Mouse (Mus musculus): Measurements from ENCODE around the gene Tgif1.

The Tgif1 gene

GRCm38 (mm10) chr17:70865060-70865604 lies 11.8 kb upstream of the Tgif1 start:
- no peak for DNase-seq

GRCm38 (mm10) chr17:70864645-70865044 lies 11.3 kb upstream of the Tgif1 start:
- no peak for DNase-seq

GRCm38 (mm10) chr17:70864117-70864516 lies 10.8 kb upstream of the Tgif1 start:
- DNase-seq: no peak

- no peak for DNase-seq
Measured at GRCm38 (mm10) chr17:70858814-70859213, 5.5 kb upstream of the Tgif1 start.

- DNase-seq: peak; percentile 17
Measured at GRCm38 (mm10) chr17:70856871-70857415, 3.6 kb upstream of the Tgif1 start.

GRCm38 (mm10) chr17:70854021-70854420 lies 675 bp upstream of the Tgif1 start:
- no peak for DNase-seq

- DNase-seq: peak; percentile 40
Measured at GRCm38 (mm10) chr17:70852686-70853386, 510 bp downstream of the Tgif1 start.

- no peak for DNase-seq
Measured at GRCm38 (mm10) chr17:70852011-70852685, 1.2 kb downstream of the Tgif1 start.

GRCm38 (mm10) chr17:70850996-70851991 lies 2.1 kb downstream of the Tgif1 start:
- DNase-seq: peak; percentile 22

- DNase-seq: peak; percentile 20
Measured at GRCm38 (mm10) chr17:70850233-70850995, 2.9 kb downstream of the Tgif1 start.

- DNase-seq: peak; percentile 65
Measured at GRCm38 (mm10) chr17:70849399-70850232, 3.7 kb downstream of the Tgif1 start.

GRCm38 (mm10) chr17:70848511-70849398 lies 4.6 kb downstream of the Tgif1 start:
- no peak for DNase-seq

GRCm38 (mm10) chr17:70847751-70848510 lies 5.4 kb downstream of the Tgif1 start:
- DNase-seq: no peak

GRCm38 (mm10) chr17:70847086-70847485 lies 6.3 kb downstream of the Tgif1 start:
- peak; percentile 15 for DNase-seq

GRCm38 (mm10) chr17:70846111-70846644 lies 7.2 kb downstream of the Tgif1 start:
- DNase-seq: no peak

GRCm38 (mm10) chr17:70845543-70845942 lies 7.8 kb downstream of the Tgif1 start:
- no peak for DNase-seq

GRCm38 (mm10) chr17:70844971-70845370 lies 8.4 kb downstream of the Tgif1 start:
- DNase-seq: no peak

GRCm38 (mm10) chr17:70843252-70843651 lies 10.1 kb downstream of the Tgif1 start:
- no peak for DNase-seq

GRCm38 (mm10) chr17:70838533-70838932 lies 14.8 kb downstream of the Tgif1 start:
- DNase-seq: no peak
